Mouse (Mus musculus): ENCODE measurements around the gene C1ra. TPM values are rescaled to one million over a fixed set of nuclear protein-coding genes. Genes with fewer than 3 reads are reported as not detected.
A peak's percentile ranks its signal among the peaks of the same experiment; 100 is the strongest.
"Not testable (repeated sequence)": the region's sequence is repeated elsewhere in the genome, so short reads cannot be mapped to it uniquely, and the experiment has no call there.

C1ra gene
- polyA plus RNA-seq, 1 experiment from 2014 or later: 0.20 TPM

GRCm38 (mm10) chr6:124545425-124545824 lies 33.2 kb downstream of the C1ra start:
- H3K36me3 ChIP-seq (ENCODE audit: control insufficient read depth, insufficient read depth, low read length): no peaks in the 10 kb centered on the region
- WGBS: 88% methylated on average over 2 of the region's 2 CpGs
- no peak for ATAC-seq (ENCODE audit: low FRiP score)

GRCm38 (mm10) chr6:124547979-124548378 lies 35.8 kb downstream of the C1ra start:
- not testable (repeated sequence) for ATAC-seq (ENCODE audit: low FRiP score); H3K4me3 ChIP-seq (ENCODE audit: low read depth, low read length); H3K4me1 ChIP-seq (replicated peaks; ENCODE audit: control insufficient read depth, insufficient read depth, low read length); H3K9me3 ChIP-seq (ENCODE audit: control insufficient read depth, low read length); H3K4me2 ChIP-seq (replicated peaks; ENCODE audit: low read depth, low read length); DNase-seq (ENCODE audit: low spot score); H3K36me3 ChIP-seq (ENCODE audit: control insufficient read depth, insufficient read depth, low read length); H3K27me3 ChIP-seq (ENCODE audit: control insufficient read depth, insufficient read depth, low read length); H3K27ac ChIP-seq (ENCODE audit: low read depth, low read length); H3K9ac ChIP-seq (ENCODE audit: low read depth, low read length)
- 96% methylated on average over 2 of the region's 3 CpGs for WGBS

More at GRCm38 (mm10) chr6:124545425-124545824, 33.2 kb downstream of the C1ra start:
- DNase-seq (ENCODE audit: low spot score): no peak
- Histone ChIP-seq H3K4me2 (replicated peaks; ENCODE audit: low read depth, low read length) (no peak overlapping the region), H3K9ac (ENCODE audit: low read depth, low read length) (no peak overlapping the region), H3K9me3 (ENCODE audit: control insufficient read depth, low read length) (no peaks in the 10 kb centered on the region), H3K4me3 (ENCODE audit: low read depth, low read length) (no peak overlapping the region), H3K27me3 (ENCODE audit: control insufficient read depth, insufficient read depth, low read length) (no peaks in the 10 kb centered on the region), H3K27ac (ENCODE audit: low read depth, low read length) (no peak overlapping the region), H3K4me1 (replicated peaks; ENCODE audit: control insufficient read depth, insufficient read depth, low read length) (no peaks in the 10 kb centered on the region)

- Histone ChIP-seq H3K27ac (ENCODE audit: low read depth, low read length) (no peak overlapping the region), H3K9me3 (ENCODE audit: control insufficient read depth, low read length) (no peaks in the 10 kb centered on the region), H3K36me3 (ENCODE audit: control insufficient read depth, insufficient read depth, low read length) (no peaks in the 10 kb centered on the region), H3K9ac (ENCODE audit: low read depth, low read length) (no peak overlapping the region), H3K4me3 (ENCODE audit: low read depth, low read length) (no peak overlapping the region), H3K4me2 (replicated peaks; ENCODE audit: low read depth, low read length) (no peak overlapping the region), H3K4me1 (replicated peaks; ENCODE audit: control insufficient read depth, insufficient read depth, low read length) (no peaks in the 10 kb centered on the region), H3K27me3 (ENCODE audit: control insufficient read depth, insufficient read depth, low read length) (no peaks in the 10 kb centered on the region)
- ATAC-seq (ENCODE audit: low FRiP score): no peak
- 87% methylated on average over 3 of the region's 3 CpGs for WGBS
- DNase-seq (ENCODE audit: low spot score): no peak
Observed at GRCm38 (mm10) chr6:124549023-124549550, 36.9 kb downstream of the C1ra start.

GRCm38 (mm10) chr6:124552766-124553165 lies 40.6 kb downstream of the C1ra start:
- H3K27ac ChIP-seq (ENCODE audit: low read depth, low read length): no peak overlapping the region
- no peak overlapping the region for H3K4me2 ChIP-seq (replicated peaks; ENCODE audit: low read depth, low read length)
- no peak overlapping the region for H3K9ac ChIP-seq (ENCODE audit: low read depth, low read length)
- no peaks in the 10 kb centered on the region for H3K36me3 ChIP-seq (ENCODE audit: control insufficient read depth, insufficient read depth, low read length)
- WGBS: 69% methylated on average over 22 of the region's 22 CpGs
- no peak for DNase-seq (ENCODE audit: low spot score)
- no peak for ATAC-seq (ENCODE audit: low FRiP score)
- H3K9me3 ChIP-seq (ENCODE audit: control insufficient read depth, low read length): no peaks in the 10 kb centered on the region
- H3K27me3 ChIP-seq (ENCODE audit: control insufficient read depth, insufficient read depth, low read length): no peaks in the 10 kb centered on the region
- no peaks in the 10 kb centered on the region for H3K4me1 ChIP-seq (replicated peaks; ENCODE audit: control insufficient read depth, insufficient read depth, low read length)
- H3K4me3 ChIP-seq (ENCODE audit: low read depth, low read length): no peak overlapping the region

GRCm38 (mm10) chr6:124555956-124556355 lies 43.8 kb downstream of the C1ra start:
- not testable (repeated sequence) for DNase-seq (ENCODE audit: low spot score); H3K4me3 ChIP-seq (ENCODE audit: low read depth, low read length); H3K27me3 ChIP-seq (ENCODE audit: control insufficient read depth, insufficient read depth, low read length); H3K4me1 ChIP-seq (replicated peaks; ENCODE audit: control insufficient read depth, insufficient read depth, low read length); H3K27ac ChIP-seq (ENCODE audit: low read depth, low read length); H3K9ac ChIP-seq (ENCODE audit: low read depth, low read length); ATAC-seq (ENCODE audit: low FRiP score); H3K9me3 ChIP-seq (ENCODE audit: control insufficient read depth, low read length); H3K36me3 ChIP-seq (ENCODE audit: control insufficient read depth, insufficient read depth, low read length); H3K4me2 ChIP-seq (replicated peaks; ENCODE audit: low read depth, low read length)
- 78% methylated on average over 2 of the region's 2 CpGs for WGBS

GRCm38 (mm10) chr6:124561156-124561555 lies 49.0 kb downstream of the C1ra start:
- not testable (repeated sequence) for H3K4me2 ChIP-seq (replicated peaks; ENCODE audit: low read depth, low read length); DNase-seq (ENCODE audit: low spot score); H3K36me3 ChIP-seq (ENCODE audit: control insufficient read depth, insufficient read depth, low read length); H3K4me1 ChIP-seq (replicated peaks; ENCODE audit: control insufficient read depth, insufficient read depth, low read length); H3K9me3 ChIP-seq (ENCODE audit: control insufficient read depth, low read length); H3K9ac ChIP-seq (ENCODE audit: low read depth, low read length); H3K27ac ChIP-seq (ENCODE audit: low read depth, low read length); H3K4me3 ChIP-seq (ENCODE audit: low read depth, low read length); ATAC-seq (ENCODE audit: low FRiP score); H3K27me3 ChIP-seq (ENCODE audit: control insufficient read depth, insufficient read depth, low read length)
- WGBS: 85% methylated on average over 4 of the region's 4 CpGs

- H3K9me3 ChIP-seq (ENCODE audit: control insufficient read depth, low read length); H3K9ac ChIP-seq (ENCODE audit: low read depth, low read length); DNase-seq (ENCODE audit: low spot score); ATAC-seq (ENCODE audit: low FRiP score); H3K4me2 ChIP-seq (replicated peaks; ENCODE audit: low read depth, low read length); H3K27me3 ChIP-seq (ENCODE audit: control insufficient read depth, insufficient read depth, low read length); H3K36me3 ChIP-seq (ENCODE audit: control insufficient read depth, insufficient read depth, low read length); H3K4me3 ChIP-seq (ENCODE audit: low read depth, low read length); H3K27ac ChIP-seq (ENCODE audit: low read depth, low read length); H3K4me1 ChIP-seq (replicated peaks; ENCODE audit: control insufficient read depth, insufficient read depth, low read length): not testable (repeated sequence)
- 100% methylated on average over 1 of the region's 2 CpGs for WGBS
Observed at GRCm38 (mm10) chr6:124561611-124562010, 49.4 kb downstream of the C1ra start.

GRCm38 (mm10) chr6:124570026-124570425 lies 57.8 kb downstream of the C1ra start, which contains the start of gene C1rb:
C1rb (plus strand) TSS chr6:124570294.
- Histone ChIP-seq H3K36me3 (ENCODE audit: control insufficient read depth, insufficient read depth, low read length) (no peaks in the 10 kb centered on the region), H3K27ac (ENCODE audit: low read depth, low read length) (no peak within 1 kb of the TSS), H3K4me2 (replicated peaks; ENCODE audit: low read depth, low read length) (no peak within 1 kb of the TSS), H3K9ac (ENCODE audit: low read depth, low read length) (no peak within 1 kb of the TSS), H3K4me3 (ENCODE audit: low read depth, low read length) (no peak within 1 kb of the TSS), H3K9me3 (ENCODE audit: control insufficient read depth, low read length) (no peaks in the 10 kb centered on the region), H3K4me1 (replicated peaks; ENCODE audit: control insufficient read depth, insufficient read depth, low read length) (no peaks in the 10 kb centered on the region), H3K27me3 (ENCODE audit: control insufficient read depth, insufficient read depth, low read length) (no peaks in the 10 kb centered on the region)
- 5% methylated on average over 8 of the region's 8 CpGs for WGBS
- DNase-seq (ENCODE audit: low spot score): peak; percentile 82
- ATAC-seq (ENCODE audit: low FRiP score): no peak

Measured in hindbrain, embryonic 11.5 days (tissue).